Mouse (Mus musculus) thymus, adult 2 months (tissue): ENCODE measurements around the gene Ccl2.

Source experiments
- CTCF ChIP-seq: fragments of 200-500 bp; IDR thresholded peaks from 2 replicates; pipeline ENCODE4 v1.5.1; 2012; ENCODE audit warnings: mild to moderate bottlenecking, control low read depth, low read length, moderate library complexity, borderline replicate concordance; ENCODE audit not compliant: control insufficient read depth, poor library complexity, insufficient read depth; ENCODE audit errors: extremely low read depth
- POLR2A ChIP-seq: fragments of 200-500 bp; IDR thresholded peaks from 2 replicates; pipeline ENCODE4 v1.6.1; 2012; ENCODE audit warnings: mild to moderate bottlenecking, low read length, control low read depth, moderate library complexity; ENCODE audit not compliant: control insufficient read depth, poor library complexity, insufficient read depth; ENCODE audit errors: extremely low read depth

GRCm38 (mm10) chr11:82062226-82062625, 26.9 kb downstream of the Ccl2 start:
- no peak for TF ChIP-seq CTCF
- no peak for TF ChIP-seq POLR2A
